Mouse (Mus musculus) lung, adult 2 months (tissue): ENCODE data around the gene Olfr481.

ENCODE experiments used
- CTCF ChIP-seq: fragments of 200-500 bp; IDR thresholded peaks from 2 replicates; pipeline ENCODE4 v1.5.1; 2011; ENCODE audit warnings: mild to moderate bottlenecking, low read length, control low read depth; ENCODE audit not compliant: insufficient read depth
- POLR2A ChIP-seq: fragments of 200-500 bp; IDR thresholded peaks from 2 replicates; pipeline ENCODE4 v1.6.1; 2011; ENCODE audit warnings: low read depth, mild to moderate bottlenecking, control low read depth, low read length, borderline replicate concordance; ENCODE audit errors: extremely low read depth

GRCm38 (mm10) chr7:108127349-108127748 lies 47.7 kb downstream of the Olfr481 start, which contains the start of gene Olfr484:
- TF ChIP-seq CTCF (no peak), POLR2A (no peak)
